Mouse (Mus musculus) kidney, adult 2 months (tissue): ENCODE results near the gene Zbtb22.

Experiments used
- CTCF ChIP-seq: fragments of 200-500 bp; conservative IDR thresholded peaks from 2 replicates; pipeline ENCODE4 v1.5.1; 2011; ENCODE audit warnings: low read depth, mild to moderate bottlenecking, control low read depth, low read length, moderate library complexity, mixed read lengths; ENCODE audit not compliant: insufficient read depth, insufficient read length
- POLR2A ChIP-seq: fragments of 200-500 bp; IDR thresholded peaks from one replicate; pipeline ENCODE4 v1.6.1; 2011; ENCODE audit warnings: low read depth, low read length, control low read depth

DNA sequence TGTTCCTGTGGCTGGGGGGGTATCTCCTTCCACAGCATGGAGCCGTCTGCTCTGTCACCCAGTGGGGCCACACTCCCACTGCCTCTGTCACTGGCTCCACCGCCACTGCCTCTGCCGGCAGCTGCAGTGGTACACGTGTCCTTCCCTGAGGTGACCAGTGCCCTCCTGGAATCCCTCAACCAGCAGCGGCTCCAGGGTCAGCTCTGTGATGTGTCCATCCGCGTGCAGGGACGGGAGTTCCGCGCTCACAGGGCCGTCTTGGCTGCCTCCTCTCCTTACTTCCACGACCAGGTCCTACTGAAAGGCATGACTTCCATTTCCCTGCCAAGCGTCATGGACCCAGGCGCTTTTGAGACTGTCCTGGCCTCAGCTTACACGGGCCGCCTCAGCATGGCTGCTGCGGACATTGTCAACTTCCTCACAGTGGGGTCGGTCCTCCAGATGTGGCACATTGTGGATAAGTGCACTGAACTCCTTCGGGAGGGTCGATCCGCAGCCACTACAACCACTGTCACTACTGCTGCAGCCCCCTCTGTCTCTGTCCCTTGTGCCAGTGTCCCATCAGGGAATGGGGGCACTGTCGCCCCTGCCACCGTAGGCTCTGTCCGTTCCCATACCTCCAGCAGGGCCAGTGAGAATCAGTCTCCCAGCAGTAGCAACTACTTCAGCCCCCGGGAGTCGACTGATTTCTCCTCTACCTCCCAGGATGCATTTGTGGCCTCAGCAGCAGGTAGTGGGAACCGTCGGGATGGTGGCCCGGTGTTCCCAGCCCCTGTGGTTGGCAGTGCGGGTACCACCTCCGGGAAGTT lies 1.3 kb downstream of the Zbtb22 start:
- TF ChIP-seq CTCF (no peak), POLR2A (no peak)
